Mouse (Mus musculus) c-Kit-negative CD71-positive TER-119-positive erythroid progenitor cells, embryonic 14.5 days (primary cell): ENCODE results near the gene Tbc1d10a.
"Not testable (repeated sequence)": the region's sequence is repeated elsewhere in the genome, so short reads cannot be mapped to it uniquely, and the experiment has no call there.

Source experiments
- DNase-seq: peaks from one replicate; pipeline ENCODE4 v3.0.0-alpha.2; 2013; ENCODE audit warnings: low read depth, low spot score

Gene Tbc1d10a

DNA sequence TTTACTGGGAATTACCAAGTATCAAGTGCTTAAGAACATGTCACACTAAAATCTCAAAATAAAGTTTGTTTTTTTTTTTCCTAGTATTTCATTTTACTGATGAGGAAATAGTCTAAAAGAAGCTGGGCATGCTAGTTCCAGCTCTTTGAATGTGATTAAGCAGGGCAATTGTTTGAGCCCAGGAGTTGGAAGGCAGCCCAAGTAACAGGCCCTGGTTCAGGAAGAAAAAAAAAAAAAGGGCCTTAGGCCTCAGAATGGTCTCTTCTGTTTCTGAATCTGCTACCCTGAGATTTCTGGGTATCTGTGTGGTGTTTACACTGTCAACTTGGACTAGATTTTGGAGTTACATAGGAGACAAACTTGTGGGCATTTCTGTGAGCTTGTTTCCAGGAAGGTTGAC lies 3.1 kb upstream of the Tbc1d10a start:
- no peak for DNase-seq

DNA sequence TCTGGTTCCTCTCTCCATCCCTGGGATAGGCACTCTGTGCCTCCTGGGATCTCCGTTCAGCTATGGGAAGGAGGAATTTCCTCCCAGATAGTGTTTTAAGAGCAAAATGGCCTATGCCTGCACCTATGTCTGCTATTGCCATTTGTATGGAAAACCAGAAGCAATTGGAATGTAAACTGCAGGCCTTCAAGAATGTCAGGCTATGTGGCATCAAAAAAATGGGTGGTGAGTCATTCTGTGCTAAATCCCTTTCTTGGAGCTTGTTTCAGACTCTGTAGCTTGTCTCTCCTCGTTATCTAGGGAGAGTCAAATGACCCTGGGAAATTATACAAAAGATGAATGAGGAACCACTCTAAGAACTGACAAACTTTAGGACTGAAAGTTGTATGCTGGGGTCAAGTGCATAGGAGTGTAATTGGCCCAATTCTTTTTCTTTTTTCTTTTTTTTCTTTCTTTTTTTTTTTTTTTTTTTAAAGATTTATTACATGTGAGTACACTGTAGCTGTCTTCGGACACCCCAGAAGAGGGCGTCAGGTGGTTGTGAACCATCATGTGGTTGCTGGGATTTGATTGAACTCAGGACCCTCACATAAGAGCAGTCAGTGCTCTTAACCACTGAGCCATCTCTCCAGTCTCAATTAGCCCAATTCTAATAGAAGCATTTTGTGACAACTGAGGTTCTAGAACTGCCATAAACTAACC lies 2.2 kb upstream of the Tbc1d10a start:
- no peak for DNase-seq

DNA sequence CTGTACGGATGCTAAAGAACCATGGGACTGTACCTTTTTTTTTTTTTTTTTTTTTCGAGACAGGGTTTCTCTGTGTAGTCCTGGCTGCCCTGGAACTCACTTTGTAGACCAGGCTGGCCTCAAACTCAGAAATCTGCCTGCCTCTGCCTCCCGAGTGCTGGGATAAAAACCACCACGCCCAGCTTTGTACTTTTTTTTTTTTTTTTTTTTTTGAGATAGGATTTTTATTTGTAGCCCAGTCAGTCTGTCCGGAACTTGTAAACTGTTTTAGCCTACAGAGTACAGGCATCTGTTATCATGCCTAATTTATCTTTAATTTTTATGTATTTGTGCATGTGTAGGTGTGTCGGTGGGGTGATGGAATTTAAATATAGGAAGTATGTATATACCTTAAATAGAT lies 1.1 kb upstream of the Tbc1d10a start:
- not testable (repeated sequence) for DNase-seq

DNA sequence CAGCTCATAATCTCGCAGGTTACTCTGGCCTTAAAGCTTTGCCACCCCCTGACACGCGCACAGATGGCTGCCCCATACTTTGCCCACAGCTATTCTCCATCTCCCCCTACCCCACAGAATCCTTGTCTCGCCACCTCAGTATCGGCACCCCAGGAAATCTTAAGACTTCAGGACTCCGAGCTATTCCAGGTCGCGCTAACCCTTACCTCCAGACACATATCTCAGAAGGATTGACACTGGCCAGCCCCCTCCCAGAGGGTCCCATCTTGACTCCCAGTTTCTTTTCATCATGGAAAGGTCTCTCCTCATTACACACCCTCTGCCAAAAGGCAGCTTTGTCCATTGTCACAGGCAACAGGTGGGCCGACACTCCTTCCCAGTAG lies 720 bp downstream of the Tbc1d10a start:
- DNase-seq, result no peak

DNA sequence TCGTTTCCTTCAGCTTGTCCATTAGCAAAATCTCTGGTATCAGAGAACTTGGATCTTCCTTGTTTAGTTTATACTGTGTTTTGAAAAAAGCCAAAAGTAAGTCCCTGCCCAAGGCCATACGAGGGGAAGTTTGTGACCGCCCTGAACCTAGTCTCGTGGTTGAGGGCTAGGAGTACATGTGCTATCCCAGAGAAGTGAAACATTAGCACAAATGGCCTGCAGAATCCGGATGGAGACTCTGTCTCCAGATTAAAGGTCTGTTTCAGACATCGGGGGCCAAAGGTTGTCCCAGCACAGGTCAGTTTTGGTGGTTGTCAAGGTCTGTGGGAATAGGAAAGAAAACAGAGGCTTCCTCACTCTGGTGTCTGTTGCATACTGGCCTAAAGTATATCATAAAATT lies 2.6 kb downstream of the Tbc1d10a start:
- DNase-seq, result no peak

DNA sequence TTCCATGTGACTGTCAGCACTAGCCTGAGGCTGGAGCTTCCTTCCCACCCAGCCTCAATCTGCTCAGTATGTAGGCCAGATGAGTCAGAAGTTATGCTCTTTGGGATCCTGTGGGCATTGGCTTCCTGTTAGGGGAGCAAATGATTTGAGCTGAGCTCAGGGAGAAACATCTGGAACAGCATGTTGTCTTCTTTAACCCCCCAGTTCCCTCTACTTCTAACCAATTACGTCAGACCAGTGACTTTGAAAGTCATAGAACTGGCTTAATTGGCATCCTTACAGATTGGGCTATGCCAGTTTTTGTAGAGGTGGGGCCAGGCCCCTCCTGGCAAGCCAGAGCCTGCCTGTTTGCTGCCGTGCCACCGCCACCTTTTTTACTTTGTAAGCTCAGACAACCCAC lies 4.1 kb downstream of the Tbc1d10a start:
- DNase-seq, result no peak

DNA sequence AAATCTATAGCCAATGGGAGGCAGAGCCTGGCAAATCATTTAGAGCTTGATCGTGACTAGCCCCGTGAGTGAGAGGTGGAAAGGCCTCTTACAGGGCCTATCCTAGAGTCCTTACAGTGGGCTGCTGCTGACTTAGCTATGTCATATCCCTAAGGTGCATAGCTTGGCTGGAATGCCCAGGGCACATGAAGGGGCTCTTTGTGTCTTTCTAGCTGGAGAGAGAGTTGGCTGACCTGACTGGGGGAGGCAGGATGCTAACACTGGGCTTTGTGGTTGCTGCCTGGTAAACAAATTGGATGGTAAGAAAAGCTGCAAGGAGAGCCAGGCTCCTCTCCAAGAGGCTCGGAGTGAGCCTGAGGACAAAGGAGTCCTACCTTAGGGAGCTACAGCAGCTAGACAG lies 6.2 kb downstream of the Tbc1d10a start:
- DNase-seq, result no peak

DNA sequence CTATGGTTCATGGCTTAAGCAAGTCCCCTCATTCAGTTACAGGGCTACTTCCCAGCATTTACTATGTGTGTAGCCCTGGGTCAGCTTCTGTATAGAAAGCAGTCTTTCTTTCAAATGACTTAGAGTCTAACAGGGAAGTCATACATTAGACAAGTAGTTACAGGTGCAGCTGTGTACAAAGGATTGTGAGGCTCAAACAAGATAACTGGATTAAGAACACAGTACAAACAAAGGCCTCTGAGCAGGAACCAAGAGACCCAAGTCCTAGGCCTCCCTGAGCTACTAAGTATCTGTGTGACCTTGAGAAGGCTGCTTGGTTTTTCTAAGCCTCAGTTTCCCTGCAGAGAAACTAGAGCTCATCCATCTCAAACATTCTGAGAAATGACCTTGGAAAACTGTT lies 6.8 kb downstream of the Tbc1d10a start:
- no peak for DNase-seq

DNA sequence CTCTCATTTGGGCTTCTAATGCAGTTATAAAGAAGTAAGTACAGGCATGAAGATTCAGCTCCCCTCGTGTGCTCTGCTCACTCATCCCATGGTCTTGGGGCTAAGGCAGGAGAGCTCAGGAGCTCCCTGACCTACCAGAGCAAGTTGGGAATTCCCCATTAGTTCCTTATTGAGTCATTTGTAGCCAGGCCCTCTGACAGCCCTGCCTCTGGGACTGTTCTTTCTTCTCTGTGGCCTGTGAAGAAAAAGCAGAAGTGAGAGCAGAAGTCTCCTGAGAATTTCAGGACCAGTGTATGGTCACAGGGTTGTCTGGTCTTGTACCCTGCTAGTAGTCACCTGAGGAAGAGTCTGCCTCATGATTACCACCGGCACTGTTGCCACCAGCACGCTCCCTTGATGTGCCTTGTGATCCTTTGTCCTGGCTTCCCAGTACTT lies 9.0 kb downstream of the Tbc1d10a start:
- no peak for DNase-seq

DNA sequence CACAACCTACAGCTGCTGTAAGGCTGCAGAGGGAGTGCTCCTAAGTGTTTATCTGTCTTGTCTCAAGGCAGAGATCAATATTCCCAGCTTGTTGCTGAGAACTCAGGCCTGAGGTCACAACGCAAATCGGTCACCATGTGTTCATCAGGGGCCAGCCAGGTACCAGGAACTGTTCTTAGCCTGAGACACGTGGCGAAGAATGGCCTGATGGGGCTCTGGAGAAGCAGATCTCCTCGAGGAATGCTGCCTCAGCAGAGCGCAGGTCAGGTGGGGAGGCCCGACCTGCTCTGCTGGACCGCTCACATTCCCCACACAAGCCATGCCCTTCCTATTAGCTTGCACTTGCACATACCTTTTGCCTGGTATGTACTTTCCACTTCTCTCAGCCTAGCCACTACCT lies 10.0 kb downstream of the Tbc1d10a start:
- no peak for DNase-seq

DNA sequence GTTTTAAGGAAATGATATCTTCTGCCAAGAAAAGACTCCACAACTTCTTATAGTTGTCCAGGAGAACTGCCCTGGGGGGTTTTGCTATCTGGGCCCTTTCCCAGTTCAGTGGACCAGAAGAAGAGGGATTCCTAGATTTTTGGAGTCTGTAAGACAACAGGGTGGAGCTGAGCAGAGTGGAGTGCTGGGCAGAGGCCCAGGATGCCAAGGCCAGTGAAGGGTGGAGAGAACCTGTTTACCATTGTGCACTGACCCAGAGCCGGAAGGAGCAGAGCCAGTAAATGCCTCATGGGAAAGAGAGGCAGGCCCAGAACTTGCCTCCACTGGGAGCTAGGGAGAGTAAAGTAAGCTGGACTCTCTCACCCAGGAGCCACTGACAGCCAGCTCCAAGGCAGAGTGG lies 11.1 kb downstream of the Tbc1d10a start:
- no peak for DNase-seq

DNA sequence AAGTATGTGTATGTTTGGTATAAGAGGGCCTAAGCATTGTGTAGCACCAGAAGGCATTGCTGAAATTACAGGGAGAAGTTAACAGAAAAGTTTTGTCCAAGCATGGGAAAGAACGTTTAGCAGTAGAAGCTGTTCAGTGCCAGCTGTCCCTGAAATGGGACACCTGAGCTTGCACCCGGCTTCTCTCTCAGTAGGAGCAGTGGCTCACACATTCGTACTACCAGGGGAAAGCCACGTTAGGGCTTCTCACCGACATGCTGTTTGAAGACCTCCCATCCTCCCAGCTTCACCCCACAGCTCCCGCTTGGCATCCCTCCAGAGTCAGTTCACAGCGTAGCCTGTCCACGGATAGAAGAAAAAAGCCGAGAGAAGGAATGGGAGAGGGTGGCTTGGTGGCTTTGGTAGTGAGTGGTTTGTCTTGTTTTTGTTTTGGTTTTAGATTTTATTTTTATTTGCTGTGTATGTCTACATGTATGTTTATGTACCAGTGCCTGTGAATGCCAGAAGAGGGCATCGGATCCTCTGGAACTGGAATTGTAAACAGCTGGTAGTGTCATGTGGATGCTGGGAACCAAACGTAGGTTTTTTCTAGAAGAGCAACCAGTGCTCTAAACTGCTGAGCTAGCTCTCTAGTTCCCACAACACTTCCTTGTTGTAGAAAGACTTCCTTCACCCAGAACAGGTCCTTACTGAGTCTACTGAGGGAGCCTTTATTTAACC lies 15.6 kb downstream of the Tbc1d10a start:
- DNase-seq, result no peak

DNA sequence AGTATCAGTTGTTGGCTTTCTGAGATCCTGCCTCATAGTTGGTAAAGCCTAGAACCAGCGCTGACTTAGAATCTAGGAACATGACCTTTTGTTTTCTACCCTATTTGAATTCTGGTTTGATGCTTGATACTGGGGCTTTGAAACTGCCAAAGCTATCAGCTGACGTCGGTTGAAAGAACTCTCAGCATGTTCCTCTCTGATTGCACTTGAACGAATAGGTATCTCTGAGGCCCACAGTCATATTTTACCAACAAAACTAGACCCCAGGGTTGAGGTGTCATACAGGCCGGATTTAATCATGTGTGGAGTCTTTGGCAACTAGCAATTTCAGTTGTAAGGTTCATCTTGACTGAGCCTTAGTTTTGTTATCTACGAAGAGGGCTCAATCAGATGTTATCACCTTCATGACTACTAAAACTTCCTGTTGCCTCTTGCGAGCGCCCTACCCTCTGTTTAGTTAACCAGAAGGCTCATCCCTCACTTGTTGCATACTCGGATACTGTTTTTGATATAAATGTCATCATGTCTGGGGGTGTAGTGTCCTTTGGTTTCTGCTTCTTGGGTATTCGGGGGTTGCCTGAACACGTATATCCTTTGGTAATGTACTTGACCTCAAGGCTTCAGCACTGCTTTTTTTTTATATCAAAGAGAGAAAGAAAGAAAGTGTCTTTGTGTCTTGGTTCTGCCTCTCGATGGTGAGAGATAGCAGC lies 16.6 kb downstream of the Tbc1d10a start:
- DNase-seq, result no peak

DNA sequence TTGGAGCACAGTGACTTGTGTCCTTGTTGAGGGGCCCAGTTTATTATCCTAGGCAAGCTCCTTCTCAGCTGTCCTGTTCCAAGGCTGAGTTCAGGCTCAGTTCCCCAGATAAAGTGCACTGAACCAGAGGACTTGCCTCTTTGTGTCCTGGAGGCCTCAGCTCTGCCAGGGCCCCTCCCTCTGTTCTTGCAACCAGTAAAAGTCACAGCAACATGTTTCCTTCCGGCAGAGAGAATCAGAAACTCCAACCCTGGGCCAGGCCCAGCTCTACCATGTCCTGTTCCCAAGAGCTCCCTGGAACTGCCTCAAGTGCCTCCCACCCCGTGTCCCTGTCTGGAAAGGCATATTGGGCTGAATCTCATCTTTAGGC lies 17.1 kb downstream of the Tbc1d10a start:
- DNase-seq, result no peak

DNA sequence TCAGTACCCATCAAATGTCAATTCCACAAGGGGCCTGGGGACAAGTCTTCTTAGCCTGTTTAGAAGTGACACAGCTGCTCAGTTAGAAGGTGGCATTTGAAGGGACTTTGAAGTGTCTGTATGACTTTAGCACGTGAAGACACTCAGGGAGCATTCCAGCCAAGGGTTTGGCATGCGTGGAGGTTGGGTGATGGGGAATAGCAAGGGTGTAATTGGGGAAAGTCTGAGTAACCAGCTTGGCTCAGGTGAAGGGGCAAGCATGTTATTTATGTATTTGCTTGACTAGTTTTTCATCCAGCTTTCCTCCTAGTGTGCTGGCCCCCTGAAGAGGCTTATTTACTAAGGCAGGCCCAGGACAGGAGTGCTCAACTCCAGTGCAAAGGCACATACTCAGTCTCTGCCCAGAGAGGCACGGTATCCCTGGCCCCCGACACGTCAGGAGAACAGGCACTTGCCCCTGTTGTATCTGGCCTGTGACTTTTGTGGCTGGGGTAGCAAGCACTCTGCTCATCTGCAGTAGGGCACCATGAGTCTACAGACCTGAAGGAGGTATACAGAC lies 18.6 kb downstream of the Tbc1d10a start:
- no peak for DNase-seq

DNA sequence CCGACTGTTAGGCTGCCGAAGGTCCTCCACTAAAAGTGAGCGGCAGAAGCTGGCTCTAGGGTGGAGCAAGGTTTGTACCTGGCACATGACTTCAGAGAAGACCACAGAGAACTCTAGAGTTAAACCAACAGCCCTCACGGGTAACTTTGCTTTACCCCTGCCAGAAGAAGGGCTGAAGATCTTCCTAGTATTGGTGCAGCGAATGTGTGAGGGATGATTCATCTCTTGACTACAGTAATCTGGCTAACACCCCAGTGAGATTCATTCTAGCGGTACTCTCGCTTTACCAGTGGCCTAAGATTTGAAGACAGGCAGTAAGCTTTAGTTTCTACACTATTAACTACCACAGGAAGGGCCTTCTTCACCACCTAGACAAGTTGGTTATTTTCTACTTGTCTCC lies 19.4 kb downstream of the Tbc1d10a start:
- DNase-seq, result no peak

DNA sequence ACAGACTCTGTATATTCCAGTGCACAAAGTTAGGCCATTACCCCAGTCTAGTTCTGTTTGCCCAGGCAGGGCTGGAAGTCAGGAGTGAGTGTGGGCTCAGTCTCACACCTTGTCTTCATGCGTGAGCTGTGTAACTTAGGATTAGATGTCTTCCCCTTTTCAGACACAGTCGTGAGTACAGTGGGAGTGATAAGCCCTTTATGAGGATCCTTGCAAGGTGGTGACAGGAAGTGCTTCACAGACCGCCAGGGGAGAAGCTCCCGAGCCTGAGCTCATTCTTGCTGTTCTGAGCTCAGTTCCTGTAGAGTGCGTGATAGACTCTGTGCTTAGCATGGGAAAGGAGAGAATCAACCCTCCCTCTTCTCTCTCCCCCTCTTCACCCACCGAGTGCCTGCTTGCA lies 20.0 kb downstream of the Tbc1d10a start:
- DNase-seq, result no peak

DNA sequence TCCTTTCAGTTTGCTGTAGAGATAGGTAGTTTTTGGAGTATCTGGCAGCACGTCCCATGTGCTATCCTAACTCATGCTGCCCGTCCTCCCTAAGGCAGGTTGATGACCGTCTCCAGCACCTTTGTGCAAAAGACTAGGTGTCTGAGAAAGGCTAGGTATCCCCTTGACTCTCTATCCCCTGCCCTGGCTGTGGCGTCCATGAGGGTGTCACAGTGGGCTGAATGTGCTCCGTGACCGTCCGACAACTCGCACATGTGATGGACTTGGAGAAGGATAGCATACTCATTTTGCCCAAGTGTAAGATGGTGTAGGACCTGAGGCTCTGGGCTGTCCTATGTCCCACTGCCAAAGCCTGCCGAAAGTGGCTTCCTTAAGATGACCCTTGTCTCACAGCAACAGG lies 21.1 kb downstream of the Tbc1d10a start:
- no peak for DNase-seq

DNA sequence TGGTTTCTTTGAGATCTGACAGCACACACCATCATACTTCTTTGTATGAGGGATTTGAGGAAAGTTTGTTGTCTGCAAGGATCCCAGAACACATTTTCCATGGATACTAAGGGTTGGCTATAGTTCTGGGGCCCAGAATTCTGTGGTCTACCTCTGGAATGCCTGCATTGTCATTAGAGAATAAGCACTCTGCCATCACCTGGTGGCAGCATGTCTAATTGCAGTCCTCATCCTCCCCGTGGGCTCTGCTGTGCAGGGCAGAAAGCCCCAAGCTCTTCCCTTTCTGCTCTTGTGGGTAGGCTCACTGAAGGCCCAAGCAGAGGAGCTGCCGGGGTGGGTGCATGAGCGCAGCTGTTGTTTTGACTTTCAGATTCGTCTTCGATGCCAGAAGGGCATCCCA lies 23.0 kb downstream of the Tbc1d10a start:
- no peak for DNase-seq

DNA sequence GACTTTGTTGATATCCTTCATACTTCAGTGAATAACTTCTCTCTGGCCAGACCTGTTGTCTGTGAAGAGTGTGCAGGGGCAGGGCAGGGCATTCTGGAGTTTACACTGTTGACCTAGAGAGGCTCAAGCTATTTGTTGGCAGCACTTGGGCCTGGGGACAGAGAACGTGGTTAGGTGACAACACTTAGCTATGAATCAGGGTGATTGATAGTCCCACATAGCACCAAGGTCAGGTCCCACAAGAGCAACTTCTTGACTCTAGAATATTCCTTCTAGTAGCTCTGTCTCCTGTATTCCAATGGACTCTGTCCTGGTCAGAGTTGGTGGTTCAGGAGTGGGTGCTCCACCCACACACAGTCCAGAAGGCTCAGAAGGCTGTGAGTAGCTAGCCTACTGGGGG lies 24.2 kb downstream of the Tbc1d10a start:
- DNase-seq, result no peak

DNA sequence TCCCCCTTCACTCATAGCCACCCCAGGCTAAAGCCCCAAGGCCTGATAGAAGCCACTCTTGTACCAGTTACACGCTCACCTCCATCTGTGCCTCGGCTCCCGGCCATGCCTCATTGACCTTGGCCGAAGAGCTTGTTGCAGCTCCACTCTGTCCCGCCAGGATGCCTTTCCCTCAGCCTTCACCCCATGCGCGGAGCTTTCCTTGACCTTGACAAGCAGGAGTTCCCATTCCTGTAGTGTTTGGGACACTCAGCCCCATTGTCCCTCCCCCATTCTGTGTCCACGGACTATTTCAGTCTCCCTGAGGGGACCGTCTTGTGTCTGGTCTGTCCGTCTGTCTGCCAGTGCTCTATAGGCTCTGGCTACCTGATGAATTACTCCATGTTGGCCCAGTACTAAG lies 26.5 kb downstream of the Tbc1d10a start:
- DNase-seq, result no peak

DNA sequence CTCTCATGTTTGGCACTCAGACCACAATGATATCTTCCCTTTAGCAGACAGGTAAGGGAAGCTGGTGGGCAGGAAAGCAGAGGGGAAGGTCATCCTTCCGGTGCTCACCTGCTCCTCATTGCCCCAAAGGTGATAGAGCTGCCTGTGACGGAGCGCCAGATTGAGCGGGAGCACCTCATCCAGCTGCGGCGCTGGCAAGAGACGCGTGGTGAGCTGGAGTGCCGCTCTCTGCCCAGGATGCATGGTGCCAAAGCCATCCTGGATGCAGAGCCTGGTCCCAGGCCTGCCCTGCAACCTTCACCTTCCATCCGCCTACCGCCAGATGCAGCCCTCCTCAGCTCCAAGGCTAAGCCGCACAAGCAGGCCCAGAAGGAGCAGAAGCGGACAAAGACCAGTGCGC lies 28.0 kb downstream of the Tbc1d10a start:
- no peak for DNase-seq

DNA sequence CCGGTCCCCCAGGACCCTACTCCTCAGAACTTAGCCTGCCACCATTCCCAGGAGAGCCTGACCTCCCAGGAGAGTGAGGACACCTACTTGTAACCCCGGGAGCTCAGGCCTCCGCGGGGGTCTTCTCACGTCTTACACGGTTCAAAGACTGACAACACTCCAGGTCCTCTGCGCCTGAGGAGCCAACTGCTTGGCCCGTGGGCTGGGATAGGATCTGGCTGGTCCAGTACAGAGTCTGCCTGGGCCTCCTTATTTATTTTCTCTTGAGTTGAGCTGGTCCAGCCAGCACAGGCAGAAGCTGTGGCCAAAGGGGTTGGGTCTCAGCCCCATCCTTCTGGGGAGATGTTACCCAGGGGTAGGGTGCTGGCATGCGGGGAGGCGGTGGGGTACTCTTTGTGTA lies 28.5 kb downstream of the Tbc1d10a start:
- DNase-seq, result no peak
